Mouse (Mus musculus): ENCODE data around the gene Sec14l1. TPM values are rescaled to one million over a fixed set of nuclear protein-coding genes. Genes with fewer than 3 reads are reported as not detected.
A peak's percentile ranks its signal among the peaks of the same experiment; 100 is the strongest.
"Not testable (repeated sequence)": the region's sequence is repeated elsewhere in the genome, so short reads cannot be mapped to it uniquely, and the experiment has no call there.

Sec14l1 gene
- total RNA-seq (2014; fragmentation: Nextera tagmentation) (72.9 and 82.8 TPM in 2 replicates), total RNA-seq (2017) (76.1 and 77.8 TPM in 2 replicates), polyA plus RNA-seq (2012) (88.9 and 95.5 TPM in 2 replicates)

DNA sequence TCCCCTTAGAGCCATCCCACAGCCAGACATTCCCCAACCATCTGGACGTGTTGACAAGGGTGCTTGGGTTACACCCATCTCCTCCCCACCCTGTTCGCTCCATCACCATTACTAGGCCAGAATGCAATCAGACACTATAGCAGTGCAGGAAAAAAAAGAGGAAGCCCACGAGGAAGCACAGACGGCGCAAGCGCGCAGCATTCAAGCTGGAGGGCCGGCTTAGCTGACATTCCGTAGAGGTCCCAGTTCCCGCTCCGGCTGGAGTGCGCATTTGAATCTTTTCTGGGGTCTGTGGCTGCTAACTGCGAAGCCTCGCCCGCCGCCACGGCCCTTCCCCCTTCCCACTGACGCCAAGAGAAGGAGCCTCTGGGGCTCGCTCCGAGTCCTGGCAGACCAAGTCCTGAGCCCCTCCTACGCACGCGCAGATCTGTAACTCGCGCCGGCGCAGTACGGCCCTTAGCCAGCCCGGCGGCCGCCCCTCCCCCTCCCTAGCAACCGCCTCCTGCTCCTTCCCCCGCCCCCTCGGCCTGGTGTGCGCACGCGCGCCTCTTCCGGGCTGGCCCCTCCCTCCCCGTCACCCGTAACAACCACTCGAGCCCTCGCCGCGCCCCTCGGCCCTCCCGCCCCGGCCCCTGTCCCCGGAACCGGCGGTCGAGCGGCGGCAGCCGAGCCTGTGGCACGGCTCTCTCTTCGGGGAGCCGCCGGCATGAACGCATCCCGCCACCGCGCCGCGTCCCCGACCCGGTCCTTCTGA, at the start of gene Sec14l1:
Gene Sec14l1, plus strand, starts transcription at position 577 of the 754 bp plus-strand sequence.
- DNase-seq (ENCODE audit: low spot score) (peak; percentile 94), ATAC-seq (ENCODE audit: extremely low read depth, insufficient number of reproducible peaks, low FRiP score, poor library complexity, severe bottlenecking) (peak; percentile 69)
- Histone ChIP-seq H3K36me3 (replicated peaks) (peaks cover 32% of the 10 kb centered on the region), H3K4me3 (ENCODE audit: low read depth, low read length) (peak within 1 kb of the TSS; percentile 86), H3K9me3 (replicated peaks) (peaks cover 4% of the 10 kb centered on the region; the same call in 1 of the 2 replicates), H3K4me1 (ENCODE audit: insufficient read depth, low read depth, low read length) (peaks cover 80% of the 10 kb centered on the region), H3K27me3 (ENCODE audit: insufficient read depth, low read length) (no peaks in the 10 kb centered on the region)
- TF ChIP-seq CTCF (IDR thresholded peaks at IDR 0.05; ENCODE audit: low read depth, low read length) (no peak), GATA1 (IDR thresholded peaks at IDR 0.05; ENCODE audit: borderline replicate concordance, low read length) (no peak), TAL1 (conservative IDR thresholded peaks at IDR 0.05; ENCODE audit: low read depth, low read length) (peak; percentile 76), GATA2 (IDR thresholded peaks at IDR 0.05; ENCODE audit: borderline replicate concordance, low read depth, low read length) (no peak), POLR2AphosphoS5 (IDR thresholded peaks at IDR 0.05; ENCODE audit: insufficient replicate concordance, low read depth, low read length) (no peak)

DNA sequence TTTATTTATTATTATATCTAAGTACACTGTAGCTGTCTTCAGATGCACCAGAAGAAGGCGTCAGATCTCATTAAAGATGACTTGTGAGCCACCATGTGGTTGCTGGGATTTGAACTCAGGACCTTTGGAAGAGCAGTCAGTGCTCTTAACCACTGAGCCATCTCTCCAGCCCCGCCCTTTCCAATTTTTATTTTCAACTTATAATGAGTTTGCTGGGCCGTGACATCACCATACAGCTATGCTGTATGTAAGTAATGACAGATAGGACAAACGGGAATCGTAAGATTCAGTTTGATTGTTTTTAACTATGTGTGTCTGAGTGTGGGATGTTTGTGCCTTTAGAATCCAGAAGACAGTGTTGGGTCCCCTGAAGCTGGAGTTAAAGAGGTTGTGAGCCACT, 49.4 kb upstream of the Sec14l1 start:
- not testable (repeated sequence) for ATAC-seq (ENCODE audit: extremely low read depth, insufficient number of reproducible peaks, low FRiP score, poor library complexity, severe bottlenecking); H3K4me1 ChIP-seq (ENCODE audit: insufficient read depth, low read depth, low read length); H3K9me3 ChIP-seq (replicated peaks); H3K4me3 ChIP-seq (ENCODE audit: low read depth, low read length); DNase-seq (ENCODE audit: low spot score); H3K36me3 ChIP-seq (replicated peaks); H3K27me3 ChIP-seq (ENCODE audit: insufficient read depth, low read length)

GRCm38 (mm10) chr11:117066738-117067137, 48.2 kb upstream of the Sec14l1 start:
- DNase-seq (ENCODE audit: low spot score), result no peak
- H3K9me3 ChIP-seq (replicated peaks), result peaks cover 4% of the 10 kb centered on the region
- H3K4me3 ChIP-seq (ENCODE audit: low read depth, low read length), result no peak overlapping the region
- no peak for TF ChIP-seq GATA1 (IDR thresholded peaks at IDR 0.05; ENCODE audit: borderline replicate concordance, low read length)
- TF ChIP-seq GATA2 (IDR thresholded peaks at IDR 0.05; ENCODE audit: borderline replicate concordance, low read depth, low read length), result no peak
- no peak for TF ChIP-seq CTCF (IDR thresholded peaks at IDR 0.05; ENCODE audit: low read depth, low read length)
- TF ChIP-seq TAL1 (conservative IDR thresholded peaks at IDR 0.05; ENCODE audit: low read depth, low read length), result no peak
- TF ChIP-seq POLR2AphosphoS5 (IDR thresholded peaks at IDR 0.05; ENCODE audit: insufficient replicate concordance, low read depth, low read length), result no peak
- H3K27me3 ChIP-seq (ENCODE audit: insufficient read depth, low read length), result peaks cover 11% of the 10 kb centered on the region
- no peaks in the 10 kb centered on the region for H3K4me1 ChIP-seq (ENCODE audit: insufficient read depth, low read depth, low read length)
- ATAC-seq (ENCODE audit: extremely low read depth, insufficient number of reproducible peaks, low FRiP score, poor library complexity, severe bottlenecking), result no peak
- H3K36me3 ChIP-seq (replicated peaks), result no peaks in the 10 kb centered on the region

- no peak for ATAC-seq (ENCODE audit: extremely low read depth, insufficient number of reproducible peaks, low FRiP score, poor library complexity, severe bottlenecking)
- peaks cover 7% of the 10 kb centered on the region for H3K4me1 ChIP-seq (ENCODE audit: insufficient read depth, low read depth, low read length)
- no peaks in the 10 kb centered on the region for H3K36me3 ChIP-seq (replicated peaks)
- no peak for TF ChIP-seq GATA1 (IDR thresholded peaks at IDR 0.05; ENCODE audit: borderline replicate concordance, low read length)
- no peak for TF ChIP-seq POLR2AphosphoS5 (IDR thresholded peaks at IDR 0.05; ENCODE audit: insufficient replicate concordance, low read depth, low read length)
- no peak for TF ChIP-seq GATA2 (IDR thresholded peaks at IDR 0.05; ENCODE audit: borderline replicate concordance, low read depth, low read length)
- TF ChIP-seq CTCF (IDR thresholded peaks at IDR 0.05; ENCODE audit: low read depth, low read length), result no peak
- TF ChIP-seq TAL1 (conservative IDR thresholded peaks at IDR 0.05; ENCODE audit: low read depth, low read length), result no peak
- H3K27me3 ChIP-seq (ENCODE audit: insufficient read depth, low read length), result peaks cover 11% of the 10 kb centered on the region
- peaks cover 4% of the 10 kb centered on the region for H3K9me3 ChIP-seq (replicated peaks)
- no peak overlapping the region for H3K4me3 ChIP-seq (ENCODE audit: low read depth, low read length)
- DNase-seq (ENCODE audit: low spot score), result no peak
Observed at GRCm38 (mm10) chr11:117068332-117068731, 46.6 kb upstream of the Sec14l1 start.

DNA sequence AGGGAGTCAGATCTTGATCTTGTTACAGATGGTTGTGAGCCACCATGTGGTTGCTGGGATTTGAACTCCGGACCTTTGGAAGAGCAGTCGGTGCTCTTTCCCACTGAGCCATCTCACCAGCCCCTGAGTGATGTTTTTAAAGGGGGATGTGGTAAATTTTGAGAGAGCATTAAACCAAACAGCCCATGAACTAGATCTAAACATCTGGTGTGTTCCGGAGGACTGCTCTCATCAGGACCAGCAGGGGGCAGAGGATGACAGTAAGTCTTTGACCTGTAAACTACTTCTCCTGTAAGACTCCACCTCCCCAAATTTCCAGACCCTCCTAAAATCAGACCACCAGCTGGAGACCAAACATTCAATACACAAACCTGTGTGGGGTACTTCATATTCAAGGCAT, 45.9 kb upstream of the Sec14l1 start:
- peaks cover 4% of the 10 kb centered on the region for H3K9me3 ChIP-seq (replicated peaks)
- H3K36me3 ChIP-seq (replicated peaks), result no peaks in the 10 kb centered on the region
- no peak for DNase-seq (ENCODE audit: low spot score)
- peaks cover 7% of the 10 kb centered on the region for H3K4me1 ChIP-seq (ENCODE audit: insufficient read depth, low read depth, low read length)
- H3K4me3 ChIP-seq (ENCODE audit: low read depth, low read length), result no peak overlapping the region
- peaks cover 11% of the 10 kb centered on the region for H3K27me3 ChIP-seq (ENCODE audit: insufficient read depth, low read length)
- no peak for ATAC-seq (ENCODE audit: extremely low read depth, insufficient number of reproducible peaks, low FRiP score, poor library complexity, severe bottlenecking)
- TF ChIP-seq CTCF (IDR thresholded peaks at IDR 0.05; ENCODE audit: low read depth, low read length), result no peak
- no peak for TF ChIP-seq GATA2 (IDR thresholded peaks at IDR 0.05; ENCODE audit: borderline replicate concordance, low read depth, low read length)
- TF ChIP-seq GATA1 (IDR thresholded peaks at IDR 0.05; ENCODE audit: borderline replicate concordance, low read length), result no peak
- no peak for TF ChIP-seq TAL1 (conservative IDR thresholded peaks at IDR 0.05; ENCODE audit: low read depth, low read length)
- no peak for TF ChIP-seq POLR2AphosphoS5 (IDR thresholded peaks at IDR 0.05; ENCODE audit: insufficient replicate concordance, low read depth, low read length)

DNA sequence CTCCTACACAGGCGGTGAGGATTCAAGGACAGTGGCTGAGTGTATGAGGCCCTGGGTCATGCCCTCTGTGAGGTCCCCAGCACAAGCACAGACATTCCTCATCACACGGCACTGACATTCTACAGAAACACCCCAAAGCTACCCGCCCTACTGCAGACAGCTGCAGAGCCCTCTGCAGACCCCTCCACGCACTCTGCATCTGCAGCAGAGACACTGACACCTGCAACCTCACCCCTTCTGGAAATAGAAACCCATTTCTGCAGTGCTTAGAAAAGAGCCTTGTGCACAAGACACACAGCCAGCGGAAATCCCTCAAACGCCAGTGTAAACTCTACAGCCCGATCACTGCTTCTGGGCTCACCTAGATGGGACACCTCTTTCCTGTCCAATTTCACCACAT, 44.3 kb upstream of the Sec14l1 start:
- ATAC-seq (ENCODE audit: extremely low read depth, insufficient number of reproducible peaks, low FRiP score, poor library complexity, severe bottlenecking) (no peak), DNase-seq (ENCODE audit: low spot score) (no peak)
- TF ChIP-seq POLR2AphosphoS5 (IDR thresholded peaks at IDR 0.05; ENCODE audit: insufficient replicate concordance, low read depth, low read length), result no peak
- TF ChIP-seq CTCF (IDR thresholded peaks at IDR 0.05; ENCODE audit: low read depth, low read length), result no peak
- TF ChIP-seq TAL1 (conservative IDR thresholded peaks at IDR 0.05; ENCODE audit: low read depth, low read length), result no peak
- TF ChIP-seq GATA1 (IDR thresholded peaks at IDR 0.05; ENCODE audit: borderline replicate concordance, low read length), result no peak
- TF ChIP-seq GATA2 (IDR thresholded peaks at IDR 0.05; ENCODE audit: borderline replicate concordance, low read depth, low read length), result no peak
- no peak overlapping the region for H3K4me3 ChIP-seq (ENCODE audit: low read depth, low read length)
- peaks cover 8% of the 10 kb centered on the region for H3K4me1 ChIP-seq (ENCODE audit: insufficient read depth, low read depth, low read length)
- no peaks in the 10 kb centered on the region for H3K36me3 ChIP-seq (replicated peaks)
- H3K9me3 ChIP-seq (replicated peaks), result peaks cover 8% of the 10 kb centered on the region
- H3K27me3 ChIP-seq (ENCODE audit: insufficient read depth, low read length), result peaks cover 11% of the 10 kb centered on the region
